Mouse (Mus musculus): ENCODE data around the gene Ddx43. TPM values are rescaled to one million over a fixed set of nuclear protein-coding genes. Genes with fewer than 3 reads are reported as not detected.

The Ddx43 gene
- polyA plus RNA-seq, 1 experiment from 2014 or later, result 0.27 TPM

- Histone ChIP-seq H3K4me1 (0 out of 2 replicates have a peak, but pooled peaks cover 5% of the 10 kb centered on the region), H3K27me3 (0 out of 2 replicates have a peak, but pooled peaks cover 6% of the 10 kb centered on the region), H3K27ac (no peak overlapping the region), H3K9ac (no peak overlapping the region), H3K4me3 (replicated peaks) (no peak overlapping the region), H3K9me3 (no peaks in the 10 kb centered on the region), H3K36me3 (replicated peaks) (no peaks in the 10 kb centered on the region), H3K4me2 (no peak overlapping the region)
- ATAC-seq (ENCODE audit: low FRiP score), result no peak
- 82% methylated on average over 4 of the region's 4 CpGs for WGBS
Observed at GRCm38 (mm10) chr9:78428870-78429432, 33.4 kb downstream of the Ddx43 start.

GRCm38 (mm10) chr9:78429551-78429950, 34.0 kb downstream of the Ddx43 start:
- no peak overlapping the region for H3K4me3 ChIP-seq (replicated peaks)
- 57% methylated on average over 2 of the region's 2 CpGs for WGBS
- H3K4me1 ChIP-seq, result 0 out of 2 replicates have a peak, but pooled peaks cover 5% of the 10 kb centered on the region
- H3K27ac ChIP-seq, result no peak overlapping the region
- no peaks in the 10 kb centered on the region for H3K9me3 ChIP-seq
- no peak for ATAC-seq (ENCODE audit: low FRiP score)
- no peaks in the 10 kb centered on the region for H3K36me3 ChIP-seq (replicated peaks)
- H3K4me2 ChIP-seq, result no peak overlapping the region
- no peak overlapping the region for H3K9ac ChIP-seq
- H3K27me3 ChIP-seq, result 0 out of 2 replicates have a peak, but pooled peaks cover 6% of the 10 kb centered on the region

- no peak overlapping the region for H3K4me2 ChIP-seq
- H3K4me1 ChIP-seq, result 0 out of 2 replicates have a peak, but pooled peaks cover 5% of the 10 kb centered on the region
- no peak overlapping the region for H3K27ac ChIP-seq
- no peak for ATAC-seq (ENCODE audit: low FRiP score)
- no peak overlapping the region for H3K4me3 ChIP-seq (replicated peaks)
- 0 out of 2 replicates have a peak, but pooled peaks cover 6% of the 10 kb centered on the region for H3K27me3 ChIP-seq
- WGBS, result 84% methylated on average over 6 of the region's 6 CpGs
- no peaks in the 10 kb centered on the region for H3K36me3 ChIP-seq (replicated peaks)
- H3K9ac ChIP-seq, result no peak overlapping the region
- no peaks in the 10 kb centered on the region for H3K9me3 ChIP-seq
Observed at GRCm38 (mm10) chr9:78430486-78430885, 34.9 kb downstream of the Ddx43 start.

GRCm38 (mm10) chr9:78432471-78432870, 36.9 kb downstream of the Ddx43 start:
- Histone ChIP-seq H3K4me2 (no peak overlapping the region), H3K27me3 (0 out of 2 replicates have a peak, but pooled peaks cover 6% of the 10 kb centered on the region), H3K36me3 (replicated peaks) (no peaks in the 10 kb centered on the region), H3K4me3 (replicated peaks) (no peak overlapping the region), H3K4me1 (0 out of 2 replicates have a peak, but pooled peaks cover 3% of the 10 kb centered on the region), H3K27ac (no peak overlapping the region), H3K9ac (no peak overlapping the region), H3K9me3 (no peaks in the 10 kb centered on the region)
- no peak for ATAC-seq (ENCODE audit: low FRiP score)
- 85% methylated on average over 5 of the region's 5 CpGs for WGBS

- H3K9me3 ChIP-seq, result no peaks in the 10 kb centered on the region
- no peaks in the 10 kb centered on the region for H3K36me3 ChIP-seq (replicated peaks)
- ATAC-seq (ENCODE audit: low FRiP score), result no peak
- H3K4me2 ChIP-seq, result no peak overlapping the region
- H3K4me1 ChIP-seq, result peaks cover 10% of the 10 kb centered on the region
- 68% methylated on average over 5 of the region's 5 CpGs for WGBS
- no peak overlapping the region for H3K4me3 ChIP-seq (replicated peaks)
- H3K9ac ChIP-seq, result no peak overlapping the region
- no peak overlapping the region for H3K27ac ChIP-seq
- H3K27me3 ChIP-seq, result peaks cover 46% of the 10 kb centered on the region
Observed at GRCm38 (mm10) chr9:78439426-78439825, 43.8 kb downstream of the Ddx43 start.

- H3K4me3 ChIP-seq (replicated peaks), result peak overlapping the region; percentile 44
- H3K9me3 ChIP-seq, result no peaks in the 10 kb centered on the region
- no peak overlapping the region for H3K27ac ChIP-seq
- peaks cover 10% of the 10 kb centered on the region for H3K4me1 ChIP-seq
- peaks cover 66% of the 10 kb centered on the region for H3K27me3 ChIP-seq
- WGBS, result 4% methylated on average over 9 of the region's 9 CpGs
- H3K9ac ChIP-seq, result peak overlapping the region; percentile 47; the same call in 1 of the 2 replicates
- ATAC-seq (ENCODE audit: low FRiP score), result no peak; the same call in 1 of the 2 replicates
- H3K4me2 ChIP-seq, result peak overlapping the region; percentile 62
- H3K36me3 ChIP-seq (replicated peaks), result no peaks in the 10 kb centered on the region
Observed at GRCm38 (mm10) chr9:78442237-78442578, 46.6 kb downstream of the Ddx43 start.

GRCm38 (mm10) chr9:78442579-78443392, 47.2 kb downstream of the Ddx43 start, which contains the start of gene Cgas:
Gene Cgas, minus strand, starts transcription at chr9:78443237.
- H3K36me3 ChIP-seq (replicated peaks), result no peaks in the 10 kb centered on the region
- peak within 1 kb of the TSS; percentile 62 for H3K4me2 ChIP-seq
- peak within 1 kb of the TSS; percentile 47 for H3K9ac ChIP-seq
- peak; percentile 53; the same call in 1 of the 2 replicates for ATAC-seq (ENCODE audit: low FRiP score)
- peaks cover 66% of the 10 kb centered on the region for H3K27me3 ChIP-seq
- H3K4me1 ChIP-seq, result peaks cover 13% of the 10 kb centered on the region
- WGBS, result 1% methylated on average over 81 of the region's 81 CpGs
- H3K4me3 ChIP-seq (replicated peaks), result peak within 1 kb of the TSS; percentile 44
- H3K27ac ChIP-seq, result no peak within 1 kb of the TSS
- no peaks in the 10 kb centered on the region for H3K9me3 ChIP-seq

GRCm38 (mm10) chr9:78447606-78447972, 52.0 kb downstream of the Ddx43 start:
- Histone ChIP-seq H3K4me3 (replicated peaks) (peak overlapping the region; percentile 99), H3K4me2 (peak overlapping the region; percentile 66), H3K27ac (no peak overlapping the region), H3K27me3 (peaks cover 38% of the 10 kb centered on the region), H3K36me3 (replicated peaks) (peaks cover 9% of the 10 kb centered on the region), H3K4me1 (peaks cover 21% of the 10 kb centered on the region), H3K9me3 (no peaks in the 10 kb centered on the region), H3K9ac (peak overlapping the region; percentile 88)
- 30% methylated on average over 9 of the region's 9 CpGs for WGBS
- peak; percentile 59 for ATAC-seq (ENCODE audit: low FRiP score)

GRCm38 (mm10) chr9:78447973-78448873, 52.6 kb downstream of the Ddx43 start, which contains the start of the genes Mto1 and Gm17324:
Gene Mto1, plus strand, starts transcription at chr9:78448208.
Gene Gm17324, minus strand, starts transcription at chr9:78448786.
- WGBS, result under 1% methylated on average over 84 of the region's 96 CpGs
- H3K9me3 ChIP-seq, result no peaks in the 10 kb centered on the region
- H3K4me2 ChIP-seq, result peak within 1 kb of the TSS; percentile 66
- ATAC-seq (ENCODE audit: low FRiP score), result peak; percentile 96
- peak within 1 kb of the TSS; percentile 88 for H3K9ac ChIP-seq
- H3K4me1 ChIP-seq, result peaks cover 15% of the 10 kb centered on the region
- peak within 1 kb of the TSS; percentile 99 for H3K4me3 ChIP-seq (replicated peaks)
- peaks cover 11% of the 10 kb centered on the region for H3K36me3 ChIP-seq (replicated peaks)
- H3K27ac ChIP-seq, result peak within 1 kb of the TSS; percentile 89
- peaks cover 32% of the 10 kb centered on the region for H3K27me3 ChIP-seq

GRCm38 (mm10) chr9:78450404-78450803, 54.8 kb downstream of the Ddx43 start:
- Histone ChIP-seq H3K27me3 (peaks cover 12% of the 10 kb centered on the region), H3K36me3 (replicated peaks) (peaks cover 17% of the 10 kb centered on the region), H3K9ac (no peak overlapping the region), H3K4me2 (no peak overlapping the region), H3K4me3 (replicated peaks) (no peak overlapping the region), H3K9me3 (no peaks in the 10 kb centered on the region), H3K4me1 (peaks cover 15% of the 10 kb centered on the region), H3K27ac (no peak overlapping the region)
- no peak for ATAC-seq (ENCODE audit: low FRiP score)
- 75% methylated on average over 5 of the region's 5 CpGs for WGBS

- H3K4me1 ChIP-seq, result peaks cover 15% of the 10 kb centered on the region
- peaks cover 4% of the 10 kb centered on the region for H3K27me3 ChIP-seq
- 87% methylated on average over 4 of the region's 4 CpGs for WGBS
- no peak overlapping the region for H3K27ac ChIP-seq
- no peak for ATAC-seq (ENCODE audit: low FRiP score)
- H3K9ac ChIP-seq, result no peak overlapping the region
- H3K36me3 ChIP-seq (replicated peaks), result peaks cover 17% of the 10 kb centered on the region
- no peak overlapping the region for H3K4me2 ChIP-seq
- no peaks in the 10 kb centered on the region for H3K9me3 ChIP-seq
- H3K4me3 ChIP-seq (replicated peaks), result no peak overlapping the region
Observed at GRCm38 (mm10) chr9:78451382-78451781, 55.8 kb downstream of the Ddx43 start.

GRCm38 (mm10) chr9:78457026-78457425, 61.4 kb downstream of the Ddx43 start:
- H3K27me3 ChIP-seq, result no peaks in the 10 kb centered on the region
- H3K4me3 ChIP-seq (replicated peaks), result no peak overlapping the region
- 91% methylated on average over 8 of the region's 8 CpGs for WGBS
- H3K9me3 ChIP-seq, result no peaks in the 10 kb centered on the region
- no peak overlapping the region for H3K9ac ChIP-seq
- ATAC-seq (ENCODE audit: low FRiP score), result no peak
- no peak overlapping the region for H3K4me2 ChIP-seq
- H3K4me1 ChIP-seq, result no peaks in the 10 kb centered on the region
- H3K36me3 ChIP-seq (replicated peaks), result peaks cover 55% of the 10 kb centered on the region
- no peak overlapping the region for H3K27ac ChIP-seq

Measured in forebrain, embryonic 12.5 days (tissue).